Mouse (Mus musculus) kidney, postnatal 0 days (tissue): Measurements from ENCODE around the gene Khdrbs2. TPM values are rescaled to one million over a fixed set of nuclear protein-coding genes. Genes with fewer than 3 reads are reported as not detected.
A peak's percentile ranks its signal among the peaks of the same experiment; 100 is the strongest.

ENCODE experiments used
- ATAC-seq: fragments of 200-750 bp; cut with Nextera tagmentation; replicated peaks from 2 replicates; pipeline ENCODE4 v1.8.0; 2017; ENCODE audit warnings: low read depth, moderate number of reproducible peaks, moderate TSS enrichment, moderate library complexity; ENCODE audit not compliant: low FRiP score
- DNase-seq: peaks from one replicate; pipeline ENCODE4 v3.0.0-alpha.2; 2016; ENCODE audit warnings: low spot score
- H3K27ac ChIP-seq: fragments of 300-500 bp; sonication (generic); 2 replicates; pipeline ENCODE4 v1.5.1; 2014; ENCODE audit warnings: mild to moderate bottlenecking
- H3K27me3 ChIP-seq: fragments of 300-500 bp; sonication (generic); 2 replicates; pipeline ENCODE4 v1.6.1; 2014; ENCODE audit warnings: low read length, mixed read lengths; ENCODE audit not compliant: insufficient read depth
- H3K36me3 ChIP-seq: fragments of 300-500 bp; sonication (generic); 2 replicates; pipeline ENCODE4 v1.6.1; 2014; ENCODE audit warnings: low read length, mixed read lengths; ENCODE audit not compliant: insufficient read depth
- H3K4me1 ChIP-seq: fragments of 300-500 bp; sonication (generic); replicated peaks from 2 replicates; pipeline ENCODE4 v1.6.1; 2014; ENCODE audit warnings: antibody characterized with exemption, low read length, mixed read lengths; ENCODE audit not compliant: insufficient read depth
- H3K4me2 ChIP-seq: fragments of 300-500 bp; sonication (generic); 2 replicates; pipeline ENCODE4 v1.6.1; 2014; ENCODE audit warnings: mild to moderate bottlenecking, low read length, moderate library complexity, mixed read lengths
- H3K4me3 ChIP-seq: fragments of 300-500 bp; sonication (generic); replicated peaks from 2 replicates; pipeline ENCODE4 v1.5.1; 2014; ENCODE audit warnings: low read depth, low read length
- H3K9ac ChIP-seq: fragments of 300-500 bp; sonication (generic); 2 replicates; pipeline ENCODE4 v1.6.1; 2014; ENCODE audit warnings: low read depth, low read length
- H3K9me3 ChIP-seq: fragments of 300-500 bp; sonication (generic); replicated peaks from 2 replicates; pipeline ENCODE4 v1.6.1; 2016; ENCODE audit warnings: low read length, inconsistent platforms, mixed read lengths
- CTCF ChIP-seq: IDR thresholded peaks from 2 replicates; pipeline ENCODE4 v1.5.1; 2016; ENCODE audit warnings: antibody characterized with exemption, low read depth, mild to moderate bottlenecking, moderate library complexity
- WGBS: fragments of 180-500 bp; shearing (Covaris S2); extraction: QIAGEN DNeasy Blood & Tissue Kit; methylation state at CpG from one replicate; pipeline ENCODE4 v1.1.7; 2014; 5-methylcytosine and 5-hydroxymethylcytosine counted together
- polyA plus RNA-seq: library from polyadenylated mRNA; unstranded; fragments of >200 nt; fragmentation: Nextera tagmentation; extraction: Ambion mirVana; gene quantifications from 2 replicates; pipeline ENCODE4 v1.2.1, GENCODE M21; 2015

The Khdrbs2 gene
- polyA plus RNA-seq, 1 experiment from 2014 or later: 1.5 TPM

DNA sequence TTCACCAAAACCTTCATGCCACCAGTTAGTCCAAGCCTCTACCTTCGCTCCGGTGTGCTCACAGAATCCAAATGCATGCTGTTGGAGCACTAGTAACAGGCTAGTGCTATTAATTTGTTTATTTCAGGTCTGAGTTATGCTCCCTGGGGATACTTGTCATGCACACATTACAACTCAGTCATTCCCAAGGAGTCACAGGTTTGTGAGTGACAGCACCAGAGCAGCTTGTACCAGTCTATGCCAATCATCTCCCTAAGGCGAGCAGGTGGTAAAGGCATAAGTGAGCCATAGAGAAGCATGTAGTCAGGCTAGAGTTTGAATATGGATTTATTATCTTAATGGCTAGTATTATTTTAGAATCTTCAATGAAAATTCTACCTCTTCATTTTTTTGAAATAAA, 86.4 kb downstream of the Khdrbs2 start:
- Histone ChIP-seq H3K4me2 (no peak overlapping the region), H3K9ac (no peak overlapping the region), H3K9me3 (no peaks in the 10 kb centered on the region), H3K27ac (no peak overlapping the region), H3K4me3 (no peak overlapping the region), H3K36me3 (no peaks in the 10 kb centered on the region), H3K27me3 (no peaks in the 10 kb centered on the region), H3K4me1 (no peaks in the 10 kb centered on the region)
- no peak for TF ChIP-seq CTCF
- 94% methylated on average over 3 of the region's 3 CpGs for WGBS
- ATAC-seq: no peak
- no peak for DNase-seq

DNA sequence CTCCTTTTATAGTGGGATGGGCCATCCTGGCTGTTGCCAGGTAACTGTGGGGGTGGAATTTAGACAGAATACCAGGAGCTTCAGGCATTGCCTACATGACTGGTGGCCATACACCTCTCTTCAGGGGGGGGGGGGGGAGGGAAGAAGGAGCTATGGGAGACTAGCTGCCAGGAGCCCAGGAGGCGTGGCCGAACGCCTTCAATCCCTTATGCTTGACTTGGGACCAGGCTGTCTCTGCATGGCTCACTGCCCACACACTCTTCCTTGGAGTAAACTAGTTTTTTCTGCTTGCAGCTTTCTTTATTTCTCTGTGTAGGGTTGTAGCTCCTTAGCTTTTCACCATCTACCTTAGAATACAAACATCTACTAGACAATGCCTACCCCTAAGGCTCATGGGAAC, 98.0 kb downstream of the Khdrbs2 start:
- no peaks in the 10 kb centered on the region for H3K27me3 ChIP-seq
- H3K4me3 ChIP-seq: no peak overlapping the region
- H3K4me1 ChIP-seq: no peaks in the 10 kb centered on the region
- TF ChIP-seq CTCF: no peak
- H3K27ac ChIP-seq: no peak overlapping the region
- no peaks in the 10 kb centered on the region for H3K9me3 ChIP-seq
- no peak overlapping the region for H3K4me2 ChIP-seq
- 74% methylated on average over 3 of the region's 3 CpGs for WGBS
- H3K9ac ChIP-seq: no peak overlapping the region
- 0 out of 2 replicates have a peak, but pooled peaks have one; percentile 25 for ATAC-seq
- DNase-seq: no peak
- no peaks in the 10 kb centered on the region for H3K36me3 ChIP-seq

DNA sequence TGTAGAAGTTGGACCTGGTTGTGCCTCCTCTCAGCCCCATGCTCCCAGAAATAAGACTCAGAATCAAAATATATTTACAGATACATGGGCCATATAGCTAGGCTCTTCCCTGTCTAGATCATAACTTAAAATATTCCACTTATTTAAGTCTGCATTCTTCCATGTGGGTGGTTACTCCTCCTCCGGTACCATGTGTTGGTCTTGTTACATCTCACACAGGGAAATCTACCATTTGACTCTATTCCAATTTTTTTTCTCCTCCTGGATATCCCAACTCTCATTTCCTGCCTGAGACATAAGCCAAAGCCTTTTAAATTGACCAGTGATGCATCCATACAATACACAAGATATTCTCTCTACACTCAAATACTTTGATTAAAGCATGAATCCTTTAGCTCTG, 122.2 kb downstream of the Khdrbs2 start:
- 88% methylated on average over 1 of the region's 1 CpGs for WGBS
- DNase-seq (no peak), ATAC-seq (no peak)
- no peaks in the 10 kb centered on the region for H3K4me1 ChIP-seq
- no peak overlapping the region for H3K4me2 ChIP-seq
- no peaks in the 10 kb centered on the region for H3K9me3 ChIP-seq
- H3K9ac ChIP-seq: no peak overlapping the region
- H3K27ac ChIP-seq: no peak overlapping the region
- no peak overlapping the region for H3K4me3 ChIP-seq
- no peaks in the 10 kb centered on the region for H3K27me3 ChIP-seq
- no peaks in the 10 kb centered on the region for H3K36me3 ChIP-seq
- TF ChIP-seq CTCF: no peak

DNA sequence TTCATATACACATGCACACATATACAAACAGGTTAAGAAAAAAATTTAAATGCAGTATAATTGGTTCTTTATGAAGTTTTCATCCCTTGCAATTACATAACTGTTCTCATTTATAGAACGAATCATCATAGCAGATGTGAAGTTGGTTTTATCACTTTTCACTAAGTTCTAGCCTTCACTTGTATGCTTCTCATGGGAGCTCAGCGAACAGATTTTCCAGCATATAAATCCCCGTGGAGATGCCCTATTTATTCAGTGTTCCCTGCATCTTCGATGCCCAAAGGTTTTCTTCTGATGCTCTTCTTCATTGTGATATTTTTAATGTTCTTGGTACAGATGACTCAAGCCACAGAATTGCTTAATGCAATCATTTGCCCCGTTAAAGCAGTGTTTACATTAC, 128.9 kb downstream of the Khdrbs2 start:
- H3K4me2 ChIP-seq: no peak overlapping the region
- H3K36me3 ChIP-seq: no peaks in the 10 kb centered on the region
- DNase-seq: no peak
- no peaks in the 10 kb centered on the region for H3K4me1 ChIP-seq
- TF ChIP-seq CTCF: no peak
- H3K27ac ChIP-seq: no peak overlapping the region
- no peak overlapping the region for H3K4me3 ChIP-seq
- H3K9ac ChIP-seq: no peak overlapping the region
- 73% methylated on average over 5 of the region's 5 CpGs for whole genome bisulfite sequencing
- H3K27me3 ChIP-seq: no peaks in the 10 kb centered on the region
- H3K9me3 ChIP-seq: no peaks in the 10 kb centered on the region
- no peak for ATAC-seq

DNA sequence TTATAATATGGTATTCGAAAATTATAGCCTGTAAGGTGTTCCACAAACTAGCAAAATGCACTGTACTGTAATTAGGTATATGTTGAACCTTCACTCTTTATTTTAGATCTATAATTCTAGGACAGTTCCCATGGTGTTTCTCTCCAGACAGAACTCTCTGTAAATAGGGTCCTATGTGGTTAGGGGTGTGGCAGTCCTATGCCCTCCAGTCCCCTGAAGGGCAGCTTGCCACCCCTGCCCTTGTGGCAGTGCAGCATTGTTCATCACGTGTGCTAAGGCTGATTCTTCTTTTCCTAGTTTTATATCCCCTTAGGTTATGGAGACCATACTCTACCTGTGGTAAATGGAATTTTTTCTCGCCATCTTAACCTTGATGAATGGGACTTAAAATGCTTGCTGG, 136.6 kb downstream of the Khdrbs2 start:
- DNase-seq: no peak
- no peak for TF ChIP-seq CTCF
- ATAC-seq: no peak
- Histone ChIP-seq H3K36me3 (no peaks in the 10 kb centered on the region), H3K9me3 (no peaks in the 10 kb centered on the region), H3K27ac (no peak overlapping the region), H3K9ac (no peak overlapping the region), H3K4me2 (no peak overlapping the region), H3K4me1 (no peaks in the 10 kb centered on the region), H3K27me3 (no peaks in the 10 kb centered on the region), H3K4me3 (no peak overlapping the region)
- 67% methylated on average over 3 of the region's 3 CpGs for WGBS

DNA sequence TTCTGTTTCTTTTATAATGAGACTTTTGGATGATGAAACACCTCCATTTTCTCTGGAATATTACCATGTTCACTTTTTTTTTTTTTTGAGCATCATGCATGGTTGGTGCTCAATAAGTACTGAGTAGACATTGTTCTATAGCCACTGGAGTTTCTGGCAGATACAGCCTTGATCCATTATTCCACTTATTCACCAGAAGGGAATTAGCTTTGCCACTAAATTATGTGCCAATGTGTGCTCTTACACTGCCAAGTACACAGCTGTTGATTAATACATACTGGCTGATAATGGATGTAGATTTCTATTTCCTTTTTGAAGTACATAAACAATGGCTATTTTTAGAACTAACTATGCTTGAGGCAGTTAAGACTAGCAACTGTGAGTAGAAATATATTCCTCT, 137.1 kb downstream of the Khdrbs2 start:
- no peak overlapping the region for H3K27ac ChIP-seq
- H3K4me3 ChIP-seq: no peak overlapping the region
- no peaks in the 10 kb centered on the region for H3K4me1 ChIP-seq
- no peak overlapping the region for H3K9ac ChIP-seq
- H3K9me3 ChIP-seq: no peaks in the 10 kb centered on the region
- no peak for DNase-seq
- TF ChIP-seq CTCF: no peak
- no peaks in the 10 kb centered on the region for H3K36me3 ChIP-seq
- no peak overlapping the region for H3K4me2 ChIP-seq
- ATAC-seq: no peak
- H3K27me3 ChIP-seq: no peaks in the 10 kb centered on the region

DNA sequence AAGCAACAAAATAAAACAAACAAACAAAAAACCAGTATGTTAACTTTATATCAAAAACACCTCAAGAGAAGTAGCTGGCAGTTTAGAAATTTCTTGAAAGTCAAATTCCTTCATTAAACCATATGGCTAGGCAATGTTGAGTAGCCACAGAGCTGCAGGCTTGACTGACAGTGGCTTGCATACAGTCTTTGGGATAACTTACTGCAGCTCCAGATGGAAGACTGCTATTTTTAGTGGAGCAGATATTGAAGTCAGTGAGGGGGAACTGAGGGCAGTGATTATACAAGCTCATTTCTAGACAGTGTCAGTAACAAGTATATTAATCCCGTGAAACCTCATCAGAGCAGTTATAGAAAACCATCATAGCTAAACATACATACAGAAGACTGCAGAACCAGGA, 166.6 kb downstream of the Khdrbs2 start:
- Histone ChIP-seq H3K36me3 (no peaks in the 10 kb centered on the region), H3K27me3 (no peaks in the 10 kb centered on the region), H3K27ac (no peak overlapping the region), H3K4me3 (no peak overlapping the region), H3K4me1 (no peaks in the 10 kb centered on the region), H3K9ac (no peak overlapping the region), H3K4me2 (no peak overlapping the region), H3K9me3 (no peaks in the 10 kb centered on the region)
- ATAC-seq (no peak), DNase-seq (no peak)
- WGBS: 73% methylated on average over 1 of the region's 1 CpGs
- no peak for TF ChIP-seq CTCF
